In the genomic region with DNA sequence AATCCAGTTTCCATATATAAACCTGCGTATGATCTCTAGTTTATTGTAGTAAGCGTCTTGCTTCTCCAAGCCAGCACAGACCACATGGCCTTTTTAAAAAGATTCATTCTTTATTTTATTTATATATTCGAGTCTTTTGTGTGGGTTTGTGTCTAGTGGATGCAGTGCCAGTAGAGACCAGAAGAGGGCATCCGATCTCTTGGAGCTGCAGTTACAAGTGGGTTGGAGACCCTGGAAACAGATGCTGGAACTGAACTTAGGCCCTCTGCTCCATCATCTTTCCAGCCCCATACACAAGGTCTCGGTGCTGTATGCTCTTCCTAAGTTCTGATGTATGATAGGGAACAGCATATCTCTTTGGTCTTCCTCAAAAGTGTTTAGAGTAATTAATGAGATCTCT, we compare ENCODE assay signal across 19 mouse cellular contexts. TPM values are rescaled to one million over a fixed set of nuclear protein-coding genes. Genes with fewer than 3 reads are reported as not detected.
DNase-seq lines count a peak whose midpoint lies in the region; ATAC-seq and TF ChIP-seq lines count a peak whose summit lies in the region.
"Had no signal": no experiment of that assay in that cellular context is flagged by ENCODE, and none has a peak within 500 bp of the region (broad histone marks: within the 10 kb centered on the region; RNA-seq: fewer than 3 reads in every experiment).

No protein-coding gene starts in this region.

- no peak for ATAC-seq in kidney, postnatal 0 days (replicated peaks; ENCODE audit: low FRiP score, low read depth)
- no peak for ATAC-seq in kidney, embryonic 16.5 days (ENCODE audit: low FRiP score, low TSS enrichment)
- no peak for ATAC-seq in lung, postnatal 0 days

- TF ChIP-seq EP300 in lung, postnatal 0 days (IDR thresholded peaks at IDR 0.05) = no peak

- H3K4me2 ChIP-seq in kidney, postnatal 0 days (ENCODE audit: low read length) = no peak overlapping the region
- no peak overlapping the region for H3K4me2 ChIP-seq in kidney, embryonic 16.5 days (replicated peaks; ENCODE audit: low read depth, low read length)
- H3K4me2 ChIP-seq in lung, postnatal 0 days (replicated peaks; ENCODE audit: low read depth, low read length) = no peak overlapping the region
- H3K4me2 ChIP-seq: heart, embryonic 11.5 days; hindbrain, embryonic 15.5 days; midbrain, embryonic 12.5 days; neural tube, embryonic 12.5 days had no signal

- no peaks in the 10 kb centered on the region for H3K36me3 ChIP-seq in kidney, postnatal 0 days (ENCODE audit: insufficient read depth, low read length)
- no peaks in the 10 kb centered on the region for H3K36me3 ChIP-seq in kidney, embryonic 16.5 days (ENCODE audit: insufficient read depth, low read length)
- no peaks in the 10 kb centered on the region for H3K36me3 ChIP-seq in lung, postnatal 0 days (ENCODE audit: insufficient read depth, low read length)
- H3K36me3 ChIP-seq: embryonic facial prominence, embryonic 10.5 days; forebrain, embryonic 10.5 days; hindbrain, embryonic 15.5 days; midbrain, embryonic 12.5 days; neural tube, embryonic 12.5 days had no signal

- WGBS in kidney, postnatal 0 days = 63% methylated on average over 5 of the region's 5 CpGs
- 63% methylated on average over 5 of the region's 5 CpGs for WGBS in kidney, embryonic 16.5 days
- 58% methylated on average over 5 of the region's 5 CpGs for WGBS in lung, postnatal 0 days

- H3K9me3 ChIP-seq in kidney, postnatal 0 days (replicated peaks; ENCODE audit: low read length) = no peaks in the 10 kb centered on the region
- no peaks in the 10 kb centered on the region for H3K9me3 ChIP-seq in kidney, embryonic 16.5 days (ENCODE audit: low read length)
- no peaks in the 10 kb centered on the region for H3K9me3 ChIP-seq in lung, postnatal 0 days (ENCODE audit: low read length)
- H3K9me3 ChIP-seq: embryonic facial prominence, embryonic 10.5 days; forebrain, embryonic 10.5 days; hindbrain, embryonic 15.5 days; midbrain, embryonic 12.5 days; neural tube, embryonic 12.5 days had no signal

- peak; percentile 16; the same call in 1 of the 2 replicates for TF ChIP-seq CTCF in kidney, postnatal 0 days (IDR thresholded peaks at IDR 0.05; ENCODE audit: low read depth)
- TF ChIP-seq CTCF in lung, postnatal 0 days (IDR thresholded peaks at IDR 0.05) = no peak

- H3K4me1 ChIP-seq in kidney, postnatal 0 days (replicated peaks; ENCODE audit: insufficient read depth, low read length) = no peaks in the 10 kb centered on the region
- no peaks in the 10 kb centered on the region for H3K4me1 ChIP-seq in kidney, embryonic 16.5 days (ENCODE audit: insufficient read depth, low read length)
- no peaks in the 10 kb centered on the region for H3K4me1 ChIP-seq in lung, postnatal 0 days (ENCODE audit: insufficient read depth, low read depth, low read length)
- H3K4me1 ChIP-seq: embryonic facial prominence, embryonic 10.5 days; forebrain, embryonic 10.5 days; hindbrain, embryonic 15.5 days; midbrain, embryonic 12.5 days; neural tube, embryonic 12.5 days had no signal

- no peaks in the 10 kb centered on the region for H3K27me3 ChIP-seq in kidney, postnatal 0 days (ENCODE audit: insufficient read depth, low read length)
- no peaks in the 10 kb centered on the region for H3K27me3 ChIP-seq in kidney, embryonic 16.5 days (ENCODE audit: insufficient read depth, low read length)
- H3K27me3 ChIP-seq in lung, postnatal 0 days (replicated peaks; ENCODE audit: insufficient read depth, low read length) = no peaks in the 10 kb centered on the region
- H3K27me3 ChIP-seq: hindbrain, embryonic 15.5 days; midbrain, embryonic 12.5 days; neural tube, embryonic 12.5 days had no signal

- peak; percentile 30 for DNase-seq in embryo, embryonic 10.5 days (ENCODE audit: low spot score)
- DNase-seq in embryo, embryonic 11 days = no peak
- DNase-seq in kidney, postnatal 0 days (ENCODE audit: low spot score) = no peak
- peak; percentile 32 for DNase-seq in thymus, postnatal 4 days
- no peak for DNase-seq in thymus, adult 18-20 months
- no peak for DNase-seq in lung, postnatal 0 days (ENCODE audit: low spot score)
- no peak for DNase-seq in cerebellum, adult 8-10 months
- DNase-seq: cerebellum, adult 2 months; kidney, postnatal 14 days; layer of hippocampus, postnatal 36 days; lung, adult 2 months; spleen, adult 18-20 months had no signal

- no peak overlapping the region for H3K27ac ChIP-seq in kidney, postnatal 0 days
- H3K27ac ChIP-seq in kidney, embryonic 16.5 days (ENCODE audit: low read length) = no peak overlapping the region
- no peak overlapping the region for H3K27ac ChIP-seq in lung, postnatal 0 days (ENCODE audit: low read length)
- H3K27ac ChIP-seq: embryonic facial prominence, embryonic 10.5 days; forebrain, embryonic 10.5 days; hindbrain, embryonic 15.5 days; midbrain, embryonic 12.5 days; neural tube, embryonic 12.5 days had no signal

- no peak overlapping the region for H3K4me3 ChIP-seq in kidney, postnatal 0 days (replicated peaks; ENCODE audit: low read depth, low read length)
- H3K4me3 ChIP-seq in kidney, embryonic 16.5 days (ENCODE audit: low read length) = no peak overlapping the region
- H3K4me3 ChIP-seq in lung, postnatal 0 days (ENCODE audit: low read depth, low read length) = no peak overlapping the region
- H3K4me3 ChIP-seq: embryonic facial prominence, embryonic 10.5 days; forebrain, embryonic 10.5 days; hindbrain, embryonic 15.5 days; midbrain, embryonic 12.5 days; neural tube, embryonic 12.5 days had no signal

- no peak overlapping the region for H3K9ac ChIP-seq in kidney, postnatal 0 days (ENCODE audit: low read depth, low read length)
- no peak overlapping the region for H3K9ac ChIP-seq in kidney, embryonic 16.5 days (replicated peaks; ENCODE audit: low read length)
- H3K9ac ChIP-seq in lung, postnatal 0 days (replicated peaks; ENCODE audit: low read depth) = no peak overlapping the region
- H3K9ac ChIP-seq: hindbrain, embryonic 15.5 days; midbrain, embryonic 12.5 days; neural tube, embryonic 12.5 days had no signal

RNA-seq across cellular contexts. Expression of gene Dlgap3, which starts 13.2 kb away (rescaled TPM):
- 0.24 and 0.37 TPM in 2 replicates for polyA plus RNA-seq in kidney, postnatal 0 days (2015; fragmentation: Nextera tagmentation; extraction: Ambion mirVana)
- 0.40 and 0.41 TPM in 2 replicates for polyA plus RNA-seq in kidney, embryonic 16.5 days (2015; fragmentation: Nextera tagmentation; extraction: Ambion mirVana)
- 0.10 and 0.18 TPM in 2 replicates for polyA plus RNA-seq in lung, postnatal 0 days (2015; fragmentation: Nextera tagmentation; extraction: Ambion mirVana)

RNA-seq across cellular contexts. Expression of gene Tmem35b, which starts 32.3 kb away (rescaled TPM):
- 33.2 and 33.7 TPM in 2 replicates for polyA plus RNA-seq in kidney, postnatal 0 days (2015; fragmentation: Nextera tagmentation; extraction: Ambion mirVana)
- 26.5 and 28.7 TPM in 2 replicates for polyA plus RNA-seq in kidney, embryonic 16.5 days (2015; fragmentation: Nextera tagmentation; extraction: Ambion mirVana)
- polyA plus RNA-seq in lung, postnatal 0 days (2015; fragmentation: Nextera tagmentation; extraction: Ambion mirVana) = 19.7 and 27.7 TPM in 2 replicates

Comparison
In these comparisons a context has a peak if more than half of its experiments do, and no peak if none do; other contexts are left out.
1. DNase-seq: peak in embryo, embryonic 10.5 days (single experiment) and thymus, postnatal 4 days (single experiment); none in embryo, embryonic 11 days (single experiment), kidney, postnatal 0 days (single experiment), thymus, adult 18-20 months (0 of 2), lung, postnatal 0 days (single experiment) and cerebellum, adult 8-10 months (single experiment).